Mouse (Mus musculus): ENCODE data around the gene Cat. TPM values are rescaled to one million over a fixed set of nuclear protein-coding genes. Genes with fewer than 3 reads are reported as not detected.

Cat gene
- total and polyA plus RNA-seq, 3 experiments = 29.8 to 84.7 (median 45.0) TPM

- no peak overlapping the region for H3K9ac ChIP-seq (ENCODE audit: insufficient read depth, low read depth)
- peaks cover 4 to 27% of the 10 kb centered on the region in 2 experiments for H3K4me1 ChIP-seq (ENCODE audit: control insufficient read depth in 1 of 2, insufficient read depth in 2 of 2)
- H3K9me3 ChIP-seq (replicated peaks; ENCODE audit: low read length) = no peaks in the 10 kb centered on the region
- no peak for DNase-seq (ENCODE audit: extremely low read depth)
- H3K4me3 ChIP-seq (replicated peaks in 1 of 3; ENCODE audit: low read depth in 2 of 3, low read length in 2 of 3, poor library complexity in 1 of 3) = no peak overlapping the region
- H3K79me2 ChIP-seq (replicated peaks; ENCODE audit: control insufficient read depth, extremely low read depth, insufficient read depth, poor library complexity, severe bottlenecking) = no peaks in the 10 kb centered on the region; the same call in 1 of the 2 replicates
- H3K27me3 ChIP-seq (replicated peaks) = no peaks in the 10 kb centered on the region
- no peak overlapping the region for H3K4me2 ChIP-seq (ENCODE audit: insufficient read depth, low read depth, poor library complexity, severe bottlenecking)
- H3K36me3 ChIP-seq (replicated peaks in 1 of 2; ENCODE audit: control insufficient read depth in 1 of 2, insufficient read depth in 1 of 2, low read length in 1 of 2) = peaks cover 32 to 70% of the 10 kb centered on the region in 2 experiments
- dilution Hi-C loops (cut with MboI; ENCODE audit: extremely low pct_ligation_motif_present, extremely low pct_unique_long_range_greater_than_20kb, low sequenced_read_pairs) = no loop called here
- in situ Hi-C loops (cut with MboI; ENCODE audit: low pct_ligation_motif_present, low pct_unique_long_range_greater_than_20kb, low sequenced_read_pairs) = no loop called here
- TF ChIP-seq MAZ (IDR thresholded peaks at IDR 0.05; ENCODE audit: low read depth, low read length) (no peak), ZNF384 (IDR thresholded peaks at IDR 0.05; ENCODE audit: low read depth, low read length) (no peak), ETS1 (conservative IDR thresholded peaks at IDR 0.05; ENCODE audit: low read depth, low read length) (no peak), MEF2A (IDR thresholded peaks at IDR 0.05; ENCODE audit: borderline replicate concordance, low read depth, low read length) (no peak), CHD1 (IDR thresholded peaks at IDR 0.05; ENCODE audit: low read depth, low read length) (no peak), UBTF (IDR thresholded peaks at IDR 0.05; ENCODE audit: low read depth, low read length) (no peak), MYC (IDR thresholded peaks at IDR 0.05; ENCODE audit: low read depth, low read length) (no peak), BHLHE40 (IDR thresholded peaks at IDR 0.05; ENCODE audit: low read depth, low read length) (no peak), ZMIZ1 (IDR thresholded peaks at IDR 0.05; ENCODE audit: low read depth, low read length) (no peak), EP300 (IDR thresholded peaks at IDR 0.05; ENCODE audit: low read length) (no peak), E2F4 (IDR thresholded peaks at IDR 0.05; ENCODE audit: insufficient replicate concordance, low read depth, low read length) (no peak), RAD21 (IDR thresholded peaks at IDR 0.05; ENCODE audit: low read depth, low read length) (no peak), IRF4 (IDR thresholded peaks at IDR 0.05; ENCODE audit: low read depth, low read length) (no peak), KAT2A (IDR thresholded peaks at IDR 0.05; ENCODE audit: insufficient replicate concordance, low read length) (no peak), MAX (IDR thresholded peaks at IDR 0.05; ENCODE audit: low read length) (no peak), GABPA (IDR thresholded peaks at IDR 0.05; ENCODE audit: insufficient replicate concordance, low read depth, low read length) (no peak), USF1 (IDR thresholded peaks at IDR 0.05; ENCODE audit: low read depth, low read length) (no peak)
- no peak overlapping the region for H3K27ac ChIP-seq (ENCODE audit: insufficient read depth, low read depth)
Observed at GRCm38 (mm10) chr2:103476180-103476579, 8.8 kb downstream of the Cat start.

- Histone ChIP-seq H3K79me2 (replicated peaks; ENCODE audit: control insufficient read depth, extremely low read depth, insufficient read depth, poor library complexity, severe bottlenecking) (no peaks in the 10 kb centered on the region; the same call in none of the 2 replicates), H3K36me3 (replicated peaks in 1 of 2; ENCODE audit: control insufficient read depth in 1 of 2, insufficient read depth in 1 of 2, low read length in 1 of 2) (peaks cover 46 to 86% of the 10 kb centered on the region in 2 experiments), H3K4me3 (replicated peaks in 1 of 3; ENCODE audit: low read depth in 2 of 3, low read length in 2 of 3, poor library complexity in 1 of 3) (no peak overlapping the region), H3K27me3 (replicated peaks) (no peaks in the 10 kb centered on the region), H3K27ac (ENCODE audit: insufficient read depth, low read depth) (no peak overlapping the region), H3K9ac (ENCODE audit: insufficient read depth, low read depth) (no peak overlapping the region), H3K9me3 (replicated peaks; ENCODE audit: low read length) (no peaks in the 10 kb centered on the region), H3K4me1 (ENCODE audit: control insufficient read depth in 1 of 2, insufficient read depth in 2 of 2) (peaks cover 0 to 7% of the 10 kb centered on the region in 2 experiments; a peak in 1 of 4 replicates), H3K4me2 (ENCODE audit: insufficient read depth, low read depth, poor library complexity, severe bottlenecking) (no peak overlapping the region)
- dilution Hi-C loops (cut with MboI; ENCODE audit: extremely low pct_ligation_motif_present, extremely low pct_unique_long_range_greater_than_20kb, low sequenced_read_pairs) = no loop called here
- TF ChIP-seq MAFK (IDR thresholded peaks at IDR 0.05; ENCODE audit: insufficient replicate concordance, low read length) (peak; percentile 51; the same call in 1 of the 2 replicates), ZNF384 (IDR thresholded peaks at IDR 0.05; ENCODE audit: low read depth, low read length) (no peak)
- in situ Hi-C loops (cut with MboI; ENCODE audit: low pct_ligation_motif_present, low pct_unique_long_range_greater_than_20kb, low sequenced_read_pairs) = loop anchor here (25.0 kb wide), 2 partner anchors 239 to 514 kb away; no protein-coding TSS in a partner anchor
- no peak for DNase-seq (ENCODE audit: extremely low read depth)
Observed at GRCm38 (mm10) chr2:103473362-103473761, 11.6 kb downstream of the Cat start.
